Mouse (Mus musculus): ENCODE data around the gene Mvb12b. TPM values are rescaled to one million over a fixed set of nuclear protein-coding genes. Genes with fewer than 3 reads are reported as not detected.
A peak's percentile ranks its signal among the peaks of the same experiment; 100 is the strongest.

Mvb12b gene
- polyA plus RNA-seq, 1 experiment from 2014 or later: 60.5 TPM

- no peak overlapping the region for H3K27ac ChIP-seq (replicated peaks)
- ATAC-seq (ENCODE audit: low read depth): no peak
Observed at GRCm38 (mm10) chr2:33801336-33801735, 86.4 kb downstream of the Mvb12b start.

GRCm38 (mm10) chr2:33800221-33800620 lies 87.5 kb downstream of the Mvb12b start:
- ATAC-seq (ENCODE audit: low read depth): no peak

More at GRCm38 (mm10) chr2:33801336-33801735, 86.4 kb downstream of the Mvb12b start:
- WGBS: 66% methylated on average over 8 of the region's 8 CpGs
- H3K9me3 ChIP-seq: no peaks in the 10 kb centered on the region
- no peak overlapping the region for H3K4me3 ChIP-seq
- H3K36me3 ChIP-seq: peaks cover 46% of the 10 kb centered on the region
- H3K4me2 ChIP-seq: no peak overlapping the region
- H3K27me3 ChIP-seq: no peaks in the 10 kb centered on the region
- H3K4me1 ChIP-seq (replicated peaks): peaks cover 50% of the 10 kb centered on the region
- no peak overlapping the region for H3K9ac ChIP-seq

DNA sequence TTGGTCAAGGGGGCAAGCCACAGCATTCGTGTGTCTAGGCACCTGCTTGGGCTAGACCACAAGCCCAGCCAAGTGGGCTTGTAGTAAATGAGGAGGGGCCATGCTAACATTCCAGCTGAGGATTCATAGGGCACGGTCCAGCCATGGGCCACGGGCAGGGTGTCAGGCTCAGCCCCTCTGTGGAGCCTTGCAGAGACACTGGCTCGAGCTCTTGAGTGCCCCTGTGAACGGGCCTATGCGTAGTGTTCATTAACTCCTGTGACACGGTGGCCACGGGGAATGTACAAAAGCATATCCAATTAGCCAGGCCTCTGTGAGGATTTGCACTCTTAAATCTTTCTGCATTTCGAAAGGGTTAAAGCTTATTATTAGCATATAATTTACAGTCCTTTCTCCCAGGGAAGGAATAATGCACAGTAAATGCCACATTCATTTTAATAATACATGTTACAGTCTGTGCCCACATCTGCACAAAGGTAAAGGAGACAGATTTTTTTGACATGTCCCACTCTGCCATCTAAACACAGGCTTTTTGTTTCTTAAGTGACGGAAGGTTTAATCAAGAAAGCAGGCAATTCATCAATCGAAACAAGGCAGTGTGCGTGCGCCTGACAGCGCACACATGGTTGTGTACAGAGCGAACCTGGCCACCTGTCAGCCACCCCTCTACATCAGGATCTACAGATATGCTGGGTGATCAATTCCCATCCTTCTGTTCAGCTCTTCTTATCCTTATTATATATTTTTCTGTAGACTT lies 91.9 kb downstream of the Mvb12b start:
- Histone ChIP-seq H3K9ac (no peak overlapping the region), H3K27me3 (no peaks in the 10 kb centered on the region), H3K27ac (replicated peaks) (peak overlapping the region; percentile 63), H3K4me2 (no peak overlapping the region), H3K9me3 (no peaks in the 10 kb centered on the region), H3K36me3 (peaks cover 35% of the 10 kb centered on the region), H3K4me1 (replicated peaks) (peaks cover 65% of the 10 kb centered on the region), H3K4me3 (no peak overlapping the region)
- ATAC-seq (ENCODE audit: low read depth): no peak
- 46% methylated on average over 15 of the region's 15 CpGs for WGBS

More at GRCm38 (mm10) chr2:33800221-33800620, 87.5 kb downstream of the Mvb12b start:
- Histone ChIP-seq H3K9ac (no peak overlapping the region), H3K9me3 (no peaks in the 10 kb centered on the region), H3K27me3 (no peaks in the 10 kb centered on the region), H3K4me3 (no peak overlapping the region), H3K4me2 (no peak overlapping the region), H3K27ac (replicated peaks) (no peak overlapping the region), H3K36me3 (peaks cover 36% of the 10 kb centered on the region), H3K4me1 (replicated peaks) (peaks cover 49% of the 10 kb centered on the region)
- 88% methylated on average over 6 of the region's 6 CpGs for WGBS

GRCm38 (mm10) chr2:33795001-33795580 lies 92.7 kb downstream of the Mvb12b start:
- Histone ChIP-seq H3K27ac (replicated peaks) (peak overlapping the region; percentile 46), H3K27me3 (no peaks in the 10 kb centered on the region), H3K36me3 (peaks cover 31% of the 10 kb centered on the region), H3K4me1 (replicated peaks) (peaks cover 73% of the 10 kb centered on the region), H3K4me3 (no peak overlapping the region), H3K9me3 (no peaks in the 10 kb centered on the region), H3K4me2 (no peak overlapping the region), H3K9ac (peak overlapping the region; percentile 44; the same call in 1 of the 2 replicates)
- ATAC-seq (ENCODE audit: low read depth): no peak
- WGBS: 89% methylated on average over 7 of the region's 7 CpGs

DNA sequence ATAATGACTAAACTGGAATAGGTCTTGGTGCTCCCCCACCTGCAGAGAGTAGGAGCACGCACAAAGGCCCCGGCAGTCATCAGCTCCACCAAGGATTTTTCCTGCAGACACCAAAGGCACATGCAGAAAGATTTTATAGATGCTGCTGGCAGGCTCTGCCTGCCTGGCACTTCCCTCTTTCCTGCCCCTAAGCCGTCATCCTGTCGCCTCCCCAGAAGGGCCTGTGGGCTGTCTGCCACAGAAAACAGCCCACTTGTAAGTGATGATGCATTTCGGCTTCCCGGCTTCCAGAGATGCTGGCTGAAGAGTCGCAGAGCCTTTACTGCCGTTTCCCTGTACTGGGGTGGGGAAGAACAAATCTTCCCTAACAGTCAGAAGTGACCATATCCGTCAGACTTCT lies 93.3 kb downstream of the Mvb12b start:
- Histone ChIP-seq H3K36me3 (peaks cover 29% of the 10 kb centered on the region), H3K4me1 (replicated peaks) (peaks cover 79% of the 10 kb centered on the region), H3K4me2 (no peak overlapping the region), H3K9me3 (no peaks in the 10 kb centered on the region), H3K9ac (peak overlapping the region; percentile 44; the same call in 1 of the 2 replicates), H3K4me3 (no peak overlapping the region), H3K27ac (replicated peaks) (peak overlapping the region; percentile 46), H3K27me3 (no peaks in the 10 kb centered on the region)
- WGBS: 66% methylated on average over 9 of the region's 9 CpGs
- no peak for ATAC-seq (ENCODE audit: low read depth)

DNA sequence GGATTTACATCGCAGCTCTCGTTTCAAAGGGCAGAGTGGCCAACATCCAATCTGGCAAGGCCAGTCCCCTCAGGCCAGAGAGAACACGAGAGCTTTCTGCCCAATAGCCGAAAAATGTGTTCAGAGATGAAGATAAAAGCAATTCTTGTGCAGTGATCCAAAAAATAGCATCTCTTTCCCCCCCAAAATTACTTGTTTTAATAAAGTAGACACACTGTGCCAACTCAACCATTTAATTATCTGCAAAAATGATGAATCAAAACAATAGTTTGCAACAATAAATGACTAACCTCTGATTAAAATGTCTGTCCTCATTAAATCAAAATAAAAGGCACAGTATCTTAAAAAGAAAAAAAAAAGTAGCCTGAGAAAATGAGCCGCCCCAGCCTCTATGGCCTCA lies 97.4 kb downstream of the Mvb12b start:
- no peaks in the 10 kb centered on the region for H3K9me3 ChIP-seq
- no peaks in the 10 kb centered on the region for H3K27me3 ChIP-seq
- H3K27ac ChIP-seq (replicated peaks): peak overlapping the region; percentile 84
- H3K4me1 ChIP-seq (replicated peaks): peaks cover 84% of the 10 kb centered on the region
- 46% methylated on average over 5 of the region's 5 CpGs for WGBS
- H3K36me3 ChIP-seq: peaks cover 24% of the 10 kb centered on the region
- H3K9ac ChIP-seq: no peak overlapping the region
- no peak overlapping the region for H3K4me3 ChIP-seq
- ATAC-seq (ENCODE audit: low read depth): no peak
- no peak overlapping the region for H3K4me2 ChIP-seq

DNA sequence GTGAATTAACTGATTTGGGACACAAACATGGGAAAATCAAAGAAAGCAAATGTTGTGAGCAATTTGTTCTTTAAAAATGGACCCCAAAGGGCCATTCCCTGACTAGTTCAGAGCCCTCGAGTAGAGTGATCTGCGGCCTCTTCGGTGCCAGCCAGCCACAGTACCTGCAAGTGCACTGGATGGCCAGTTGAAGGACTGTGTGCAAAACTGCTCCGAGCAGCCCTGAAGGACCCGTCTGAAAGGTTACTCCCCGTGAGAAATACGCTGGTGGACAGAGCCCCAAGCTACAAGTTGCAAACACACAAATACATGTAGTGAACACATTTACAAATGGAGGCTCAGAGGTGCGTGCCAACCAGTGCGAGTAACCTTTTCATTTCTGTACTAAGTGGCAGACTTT lies 98.0 kb downstream of the Mvb12b start:
- Histone ChIP-seq H3K27ac (replicated peaks) (peak overlapping the region; percentile 84), H3K4me2 (no peak overlapping the region), H3K4me1 (replicated peaks) (peaks cover 83% of the 10 kb centered on the region), H3K4me3 (no peak overlapping the region), H3K9ac (peak overlapping the region; percentile 49; the same call in 1 of the 2 replicates), H3K36me3 (peaks cover 24% of the 10 kb centered on the region), H3K27me3 (no peaks in the 10 kb centered on the region), H3K9me3 (no peaks in the 10 kb centered on the region)
- ATAC-seq (ENCODE audit: low read depth): no peak; the same call in 1 of the 2 replicates
- 36% methylated on average over 9 of the region's 9 CpGs for WGBS

DNA sequence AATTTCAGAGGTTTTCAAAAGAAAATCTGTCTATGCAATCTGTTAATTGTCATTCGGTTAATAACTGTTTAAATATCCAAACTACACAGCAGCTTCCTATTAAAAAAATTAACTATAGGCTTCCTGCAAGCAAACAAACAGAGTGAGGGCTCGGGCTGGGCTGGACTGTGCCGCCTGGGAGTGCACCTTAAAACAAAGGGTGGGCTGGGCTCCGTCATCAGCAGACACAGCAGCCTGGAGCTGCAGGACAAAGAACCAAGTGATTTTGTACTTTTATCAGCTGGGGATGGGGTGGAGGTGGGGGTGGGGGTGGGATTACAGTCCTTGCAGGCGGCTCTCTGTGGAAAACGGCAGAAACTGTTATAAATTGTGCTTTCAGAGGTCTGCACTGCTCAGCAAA lies 98.5 kb downstream of the Mvb12b start:
- Histone ChIP-seq H3K27ac (replicated peaks) (peak overlapping the region; percentile 84), H3K4me3 (no peak overlapping the region), H3K9ac (peak overlapping the region; percentile 49; the same call in 1 of the 2 replicates), H3K27me3 (no peaks in the 10 kb centered on the region), H3K9me3 (no peaks in the 10 kb centered on the region), H3K4me2 (no peak overlapping the region), H3K4me1 (replicated peaks) (peaks cover 83% of the 10 kb centered on the region), H3K36me3 (peaks cover 21% of the 10 kb centered on the region)
- WGBS: 13% methylated on average over 6 of the region's 6 CpGs
- ATAC-seq (ENCODE audit: low read depth): peak; percentile 54; the same call in 1 of the 2 replicates

DNA sequence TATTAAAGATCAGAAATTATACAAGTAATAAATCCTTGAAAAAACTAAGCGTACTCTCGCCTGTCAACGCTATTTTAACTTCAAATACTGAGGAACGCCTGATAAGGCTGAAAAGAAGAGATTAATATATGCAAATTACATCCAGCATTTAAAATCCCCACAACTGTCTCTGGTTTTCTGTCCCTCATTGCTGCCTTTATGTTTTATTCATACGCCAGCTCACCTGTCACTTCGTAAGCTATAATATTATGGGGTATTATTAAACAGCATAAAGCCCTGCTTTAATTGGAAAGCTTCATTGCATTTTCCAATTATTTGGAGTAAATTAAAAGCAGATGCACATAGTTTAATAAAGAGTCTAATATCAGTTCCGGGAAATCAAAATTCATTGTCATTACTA lies 98.9 kb downstream of the Mvb12b start:
- H3K4me2 ChIP-seq: no peak overlapping the region
- H3K9ac ChIP-seq: no peak overlapping the region
- no peak for ATAC-seq (ENCODE audit: low read depth)
- peaks cover 16% of the 10 kb centered on the region for H3K36me3 ChIP-seq
- H3K4me3 ChIP-seq: no peak overlapping the region
- H3K27ac ChIP-seq (replicated peaks): peak overlapping the region; percentile 84
- 38% methylated on average over 7 of the region's 7 CpGs for WGBS
- H3K9me3 ChIP-seq: no peaks in the 10 kb centered on the region
- H3K4me1 ChIP-seq (replicated peaks): peaks cover 83% of the 10 kb centered on the region
- no peaks in the 10 kb centered on the region for H3K27me3 ChIP-seq

DNA sequence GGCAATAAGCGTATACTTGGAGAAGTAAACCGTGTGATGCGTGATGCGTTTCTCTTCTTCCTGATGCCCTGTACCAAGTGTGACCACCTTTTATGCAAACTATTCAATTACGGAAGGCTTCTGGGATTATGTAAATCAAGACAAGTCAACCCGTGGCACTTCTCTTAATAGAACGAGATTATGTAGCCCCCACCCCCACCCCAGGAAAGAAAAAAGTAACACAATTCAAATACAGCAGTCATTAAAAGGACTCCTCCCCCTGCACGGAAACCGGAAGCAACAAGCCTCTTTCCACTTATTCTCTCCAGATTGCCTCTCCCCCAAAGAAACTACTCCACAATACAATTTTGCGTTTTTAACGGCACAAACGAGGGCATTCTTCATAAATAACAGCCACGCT lies 99.6 kb downstream of the Mvb12b start:
- Histone ChIP-seq H3K9ac (no peak overlapping the region), H3K9me3 (no peaks in the 10 kb centered on the region), H3K4me2 (no peak overlapping the region), H3K36me3 (peaks cover 14% of the 10 kb centered on the region), H3K27ac (replicated peaks) (peak overlapping the region; percentile 76), H3K27me3 (no peaks in the 10 kb centered on the region), H3K4me3 (no peak overlapping the region), H3K4me1 (replicated peaks) (peaks cover 78% of the 10 kb centered on the region)
- WGBS: 35% methylated on average over 13 of the region's 13 CpGs
- no peak for ATAC-seq (ENCODE audit: low read depth)

DNA sequence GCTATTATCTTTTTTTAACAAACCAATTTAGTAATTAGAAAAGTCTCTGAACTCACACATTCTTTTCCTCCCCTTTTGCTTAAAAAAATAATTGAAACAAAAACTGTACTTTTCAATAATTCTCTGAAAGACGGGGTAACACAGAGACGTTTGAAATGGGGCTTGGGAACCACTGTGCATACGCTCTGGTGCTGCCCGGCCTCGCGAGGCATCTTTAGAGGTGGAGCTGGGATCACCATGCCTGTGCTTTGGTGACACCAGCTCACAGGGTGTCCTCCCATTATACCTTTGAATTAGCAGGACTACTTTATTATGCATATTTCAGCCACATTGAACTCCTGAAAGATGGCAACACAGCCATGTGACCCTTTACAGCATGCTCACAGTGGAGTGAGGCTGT lies 101.7 kb downstream of the Mvb12b start:
- Histone ChIP-seq H3K4me3 (no peak overlapping the region), H3K9me3 (no peaks in the 10 kb centered on the region), H3K27me3 (no peaks in the 10 kb centered on the region), H3K9ac (no peak overlapping the region; the same call in 1 of the 2 replicates), H3K27ac (replicated peaks) (peak overlapping the region; percentile 88), H3K4me2 (no peak overlapping the region), H3K36me3 (peaks cover 7% of the 10 kb centered on the region), H3K4me1 (replicated peaks) (peaks cover 82% of the 10 kb centered on the region)
- WGBS: 49% methylated on average over 6 of the region's 6 CpGs
- ATAC-seq (ENCODE audit: low read depth): no peak

DNA sequence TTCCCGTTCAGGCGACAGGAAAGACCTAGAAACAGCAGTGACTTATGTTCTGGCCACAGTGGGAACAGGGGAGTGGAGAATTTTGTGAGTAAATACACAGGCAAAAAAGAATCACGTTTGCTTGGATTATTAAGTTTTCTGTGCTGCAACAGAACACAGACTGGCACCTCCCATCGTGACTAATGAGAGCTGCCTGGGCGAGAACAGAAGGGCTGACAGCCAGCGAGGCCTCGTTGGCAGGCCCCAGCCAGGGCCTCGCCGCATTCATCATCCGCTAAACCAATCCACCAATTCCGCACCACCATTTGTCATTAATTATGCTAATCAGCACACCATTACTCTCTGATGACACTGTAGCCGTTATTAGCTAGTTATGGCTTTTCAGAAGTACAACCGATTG lies 102.2 kb downstream of the Mvb12b start:
- H3K27me3 ChIP-seq: no peaks in the 10 kb centered on the region
- H3K9ac ChIP-seq: peak overlapping the region; percentile 47
- H3K36me3 ChIP-seq: peaks cover 5% of the 10 kb centered on the region
- H3K9me3 ChIP-seq: no peaks in the 10 kb centered on the region
- peak overlapping the region; percentile 88 for H3K27ac ChIP-seq (replicated peaks)
- H3K4me2 ChIP-seq: 0 out of 2 replicates have a peak overlapping the region, but pooled peaks have one; percentile 13
- 22% methylated on average over 13 of the region's 13 CpGs for WGBS
- H3K4me3 ChIP-seq: no peak overlapping the region
- H3K4me1 ChIP-seq (replicated peaks): peaks cover 80% of the 10 kb centered on the region
- peak; percentile 68 for ATAC-seq (ENCODE audit: low read depth)

All from neural tube, embryonic 13.5 days (tissue).